Mouse (Mus musculus): ENCODE results near the gene Spout1. TPM values are rescaled to one million over a fixed set of nuclear protein-coding genes. Genes with fewer than 3 reads are reported as not detected.
"Not testable (repeated sequence)": the region's sequence is repeated elsewhere in the genome, so short reads cannot be mapped to it uniquely, and the experiment has no call there.

The Spout1 gene
- polyA plus RNA-seq, 1 experiment, result 52.7 TPM

DNA sequence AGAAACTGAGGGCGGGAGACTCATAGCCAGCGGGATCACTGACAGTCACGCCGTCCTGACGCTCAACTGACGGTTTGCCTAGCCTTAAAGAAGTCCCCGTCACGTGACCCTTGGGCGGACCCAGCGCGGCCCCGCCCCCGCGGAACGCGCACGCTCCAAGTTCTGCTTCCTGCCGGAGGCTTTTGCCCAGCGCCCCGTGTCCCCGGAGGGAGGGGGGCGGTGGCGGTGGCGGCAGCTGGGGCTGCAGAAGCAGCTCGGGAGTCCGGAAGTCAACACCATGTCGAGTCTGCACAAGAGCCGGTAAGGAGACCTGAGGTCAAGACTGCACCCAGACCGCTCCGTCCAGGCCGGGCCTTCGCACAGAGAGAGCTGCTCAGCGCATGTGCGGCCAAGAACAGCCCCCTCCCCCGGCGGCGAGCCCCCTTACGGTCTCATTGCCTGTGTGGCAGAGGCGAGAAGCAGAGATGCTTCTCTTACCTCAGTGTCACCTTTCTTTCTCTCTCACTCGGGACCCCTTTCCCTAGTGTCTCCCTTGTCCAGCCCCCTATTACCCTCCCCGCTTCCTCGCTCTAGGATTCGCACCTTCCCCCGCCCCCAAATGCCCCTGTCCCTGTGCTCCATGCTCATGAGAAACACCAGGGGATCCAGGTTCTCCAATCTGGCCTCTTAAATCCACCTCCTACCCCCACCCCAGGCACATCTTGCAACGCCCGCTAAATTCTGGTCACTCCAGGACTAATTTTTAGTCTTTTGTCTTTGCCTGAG is 44.5 kb downstream of the Spout1 start, which contains the start of gene Tbc1d13:
Gene Tbc1d13 (plus strand): TSS at position 134 of the 765 bp plus-strand sequence.
- WGBS, result under 1% methylated on average over 46 of the region's 46 CpGs

DNA sequence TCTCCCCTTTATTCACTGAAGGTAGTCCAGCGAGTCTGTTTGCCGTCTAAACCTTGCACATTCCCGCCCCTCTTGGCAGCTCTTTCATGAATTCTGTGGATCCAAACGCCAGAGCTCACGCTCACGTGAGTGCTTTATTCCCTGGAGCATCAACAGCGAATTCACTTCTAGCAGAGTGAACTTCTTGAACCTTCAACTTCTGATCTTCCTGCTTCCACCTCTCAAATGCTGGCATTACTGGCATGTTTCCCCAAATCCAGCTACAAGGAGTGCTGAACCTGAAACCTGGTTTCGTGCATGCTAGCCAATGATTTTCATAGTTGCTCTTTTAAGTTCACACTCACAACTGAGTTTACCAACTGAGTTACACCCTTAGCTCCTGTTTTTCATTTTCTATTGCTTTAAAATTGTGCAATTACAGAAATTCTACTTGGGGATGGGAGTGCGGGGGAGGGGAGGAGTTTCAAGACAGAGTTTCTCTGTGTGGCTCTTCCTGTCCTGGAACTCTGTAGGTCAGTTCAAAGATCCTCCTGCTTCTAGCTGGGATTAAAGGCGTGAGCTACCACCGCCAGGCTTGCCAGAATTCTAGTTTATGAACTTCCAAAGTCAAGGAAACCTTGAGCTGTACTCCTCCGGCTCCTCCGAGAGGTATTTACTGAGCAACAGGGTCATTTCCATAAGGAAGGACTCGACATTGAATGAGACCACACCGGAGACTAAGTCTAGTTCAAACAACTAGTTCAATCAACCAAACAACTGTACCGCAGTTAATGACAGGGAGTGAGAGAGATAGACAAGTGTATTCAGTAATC is 45.3 kb downstream of the Spout1 start:
- no peak for DNase-seq
- peak overlapping the region; percentile 4; the same call in 1 of the 2 replicates for H3K27ac ChIP-seq (ENCODE audit: insufficient read depth, low read length)
- H3K4me1 ChIP-seq (ENCODE audit: control insufficient read depth, insufficient read depth, low read length), result peaks cover 3% of the 10 kb centered on the region; the same call in 1 of the 2 replicates
- TF ChIP-seq CTCF (IDR thresholded peaks at IDR 0.05; ENCODE audit: borderline replicate concordance, insufficient read depth, low read depth, low read length), result no peak
- TF ChIP-seq POLR2A (IDR thresholded peaks at IDR 0.05; ENCODE audit: borderline replicate concordance, insufficient read depth, low read length), result no peak
- no peaks in the 10 kb centered on the region for H3K27me3 ChIP-seq (ENCODE audit: control insufficient read depth, insufficient read depth, low read length)
- H3K4me3 ChIP-seq (replicated peaks; ENCODE audit: insufficient read depth, low read depth, low read length), result peak overlapping the region; percentile 65
- WGBS, result 10% methylated on average over 16 of the region's 16 CpGs

More for the DNA sequence above, 44.5 kb downstream of the Spout1 start, which contains the start of gene Tbc1d13:
- Histone ChIP-seq H3K27me3 (ENCODE audit: control insufficient read depth, insufficient read depth, low read length) (no peaks in the 10 kb centered on the region), H3K4me3 (replicated peaks; ENCODE audit: insufficient read depth, low read depth, low read length) (peak within 1 kb of the TSS; percentile 65), H3K27ac (ENCODE audit: insufficient read depth, low read length) (peak within 1 kb of the TSS; percentile 33), H3K4me1 (ENCODE audit: control insufficient read depth, insufficient read depth, low read length) (peaks cover 3% of the 10 kb centered on the region; the same call in 1 of the 2 replicates)
- DNase-seq, result peak; percentile 97
- no peak for TF ChIP-seq CTCF (IDR thresholded peaks at IDR 0.05; ENCODE audit: borderline replicate concordance, insufficient read depth, low read depth, low read length)
- TF ChIP-seq POLR2A (IDR thresholded peaks at IDR 0.05; ENCODE audit: borderline replicate concordance, insufficient read depth, low read length), result peak; percentile 98

DNA sequence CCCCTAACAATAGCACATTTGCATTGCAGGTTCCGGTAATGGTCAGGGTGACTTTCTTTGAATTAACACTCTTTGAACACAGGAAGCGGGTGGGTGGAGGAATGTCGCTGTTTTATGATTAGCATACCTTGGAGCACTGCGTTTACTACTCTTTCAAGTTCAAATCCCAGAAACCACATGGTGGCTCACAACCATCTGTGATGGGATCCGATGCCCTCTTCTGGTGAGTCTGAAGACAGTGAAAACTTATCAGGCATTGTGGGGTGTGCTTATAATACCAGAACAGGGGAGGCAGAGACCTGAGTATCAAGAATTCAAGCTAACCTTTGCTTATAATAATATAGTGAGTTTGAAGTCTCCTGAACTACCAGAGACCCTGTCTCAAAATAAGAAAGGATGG is 47.0 kb downstream of the Spout1 start:
- H3K27ac ChIP-seq (ENCODE audit: insufficient read depth, low read length); H3K4me1 ChIP-seq (ENCODE audit: control insufficient read depth, insufficient read depth, low read length); DNase-seq; H3K27me3 ChIP-seq (ENCODE audit: control insufficient read depth, insufficient read depth, low read length); H3K4me3 ChIP-seq (replicated peaks; ENCODE audit: insufficient read depth, low read depth, low read length): not testable (repeated sequence)
- WGBS, result 59% methylated on average over 5 of the region's 5 CpGs

DNA sequence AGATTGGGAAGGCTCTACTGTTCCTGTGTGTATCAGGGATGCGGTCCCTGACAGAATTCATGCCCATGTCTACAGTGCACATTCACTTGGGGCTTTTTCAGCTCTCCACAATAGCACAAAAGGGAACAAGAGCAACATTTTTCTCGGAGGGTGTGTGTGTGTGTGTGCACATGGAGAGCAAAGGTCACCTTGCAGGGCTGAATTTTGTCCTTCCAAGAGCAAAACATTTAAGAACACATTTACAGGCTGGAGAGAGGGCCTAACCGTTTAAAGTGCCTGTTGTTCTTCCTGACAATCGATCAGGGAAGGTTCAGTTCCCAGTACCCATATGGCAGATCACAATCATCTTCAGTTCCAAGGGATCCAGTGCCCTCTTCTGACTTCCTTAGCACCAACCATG is 48.1 kb downstream of the Spout1 start:
- Histone ChIP-seq H3K4me3 (replicated peaks; ENCODE audit: insufficient read depth, low read depth, low read length) (no peak overlapping the region), H3K27me3 (ENCODE audit: control insufficient read depth, insufficient read depth, low read length) (no peaks in the 10 kb centered on the region), H3K27ac (ENCODE audit: insufficient read depth, low read length) (no peak overlapping the region), H3K4me1 (ENCODE audit: control insufficient read depth, insufficient read depth, low read length) (peaks cover 2% of the 10 kb centered on the region; the same call in 1 of the 2 replicates)
- TF ChIP-seq CTCF (IDR thresholded peaks at IDR 0.05; ENCODE audit: borderline replicate concordance, insufficient read depth, low read depth, low read length) (no peak), POLR2A (IDR thresholded peaks at IDR 0.05; ENCODE audit: borderline replicate concordance, insufficient read depth, low read length) (no peak)
- 90% methylated on average over 4 of the region's 4 CpGs for WGBS
- no peak for DNase-seq

DNA sequence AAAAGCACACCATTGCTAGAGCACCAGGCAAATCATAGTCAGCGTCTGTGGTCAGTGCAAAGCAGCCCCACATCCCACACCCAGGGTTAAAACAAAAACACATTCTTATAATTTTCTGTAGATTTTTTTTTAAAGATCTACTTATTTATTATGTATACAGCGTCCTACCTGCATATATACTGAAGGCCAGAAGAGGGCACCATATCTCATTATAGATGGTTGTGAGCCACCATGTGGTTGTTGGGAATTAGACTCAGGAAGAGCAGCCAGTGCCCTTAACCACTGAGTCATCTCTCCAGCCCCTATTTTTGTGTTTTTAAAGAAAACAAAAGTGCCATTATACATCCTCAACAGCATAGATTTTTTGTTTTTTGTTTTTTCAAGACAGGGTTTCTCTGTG is 49.5 kb downstream of the Spout1 start:
- Histone ChIP-seq H3K27me3 (ENCODE audit: control insufficient read depth, insufficient read depth, low read length) (no peaks in the 10 kb centered on the region), H3K27ac (ENCODE audit: insufficient read depth, low read length) (no peak overlapping the region), H3K4me3 (replicated peaks; ENCODE audit: insufficient read depth, low read depth, low read length) (no peak overlapping the region), H3K4me1 (ENCODE audit: control insufficient read depth, insufficient read depth, low read length) (peaks cover 3% of the 10 kb centered on the region; the same call in 1 of the 2 replicates)
- DNase-seq, result peak in 1 of 2 experiments; percentile 53
- WGBS, result 31% methylated on average over 2 of the region's 2 CpGs
- peak; percentile 34; the same call in 1 of the 2 replicates for TF ChIP-seq CTCF (IDR thresholded peaks at IDR 0.05; ENCODE audit: borderline replicate concordance, insufficient read depth, low read depth, low read length)
- no peak for TF ChIP-seq POLR2A (IDR thresholded peaks at IDR 0.05; ENCODE audit: borderline replicate concordance, insufficient read depth, low read length)

DNA sequence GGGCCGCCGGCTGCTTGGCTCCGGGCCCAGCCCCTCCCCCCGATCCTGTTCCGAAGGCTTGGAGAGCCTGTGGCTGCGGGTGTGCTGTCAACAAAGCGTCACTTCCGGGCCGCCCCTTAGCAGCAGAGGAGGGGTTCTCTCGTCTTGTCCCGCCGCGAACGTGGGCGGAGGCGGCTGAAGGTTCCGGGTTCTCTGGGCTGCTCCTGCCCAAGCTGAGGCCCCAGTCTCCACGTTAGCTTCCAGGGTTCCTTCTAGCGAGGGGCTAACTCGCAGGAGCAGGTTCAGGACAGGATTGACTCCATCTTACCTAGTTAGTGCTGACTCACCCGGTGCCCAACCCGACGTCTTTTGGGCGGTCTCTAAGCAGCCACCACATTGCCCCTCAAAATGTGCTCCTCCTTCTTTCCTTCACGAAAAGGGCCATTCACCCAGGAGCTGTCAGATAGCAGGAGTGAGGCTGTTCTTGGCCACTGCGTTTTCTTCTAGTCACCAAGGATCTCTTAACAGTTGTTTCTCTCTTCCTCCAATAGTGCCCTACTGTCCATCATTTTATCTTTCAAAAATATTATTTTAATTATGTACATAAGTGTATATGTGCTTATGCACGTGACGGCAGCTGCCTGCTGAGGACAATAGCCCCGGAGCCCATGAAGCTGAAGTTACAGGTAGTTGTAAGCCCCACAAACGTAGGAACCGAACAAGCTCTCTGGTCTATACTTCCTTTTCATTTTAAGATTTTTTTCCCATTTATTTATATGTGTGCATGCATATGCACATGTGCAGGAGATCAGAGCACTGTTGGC is 53.6 kb downstream of the Spout1 start, which contains the start of gene Zer1:
Gene Zer1 (minus strand): TSS at position 114 of the 803 bp plus-strand sequence.
- peaks cover 26% of the 10 kb centered on the region for H3K4me1 ChIP-seq (ENCODE audit: control insufficient read depth, insufficient read depth, low read length)
- 5% methylated on average over 31 of the region's 31 CpGs for WGBS
- peak within 1 kb of the TSS; percentile 98 for H3K4me3 ChIP-seq (replicated peaks; ENCODE audit: insufficient read depth, low read depth, low read length)
- H3K27me3 ChIP-seq (ENCODE audit: control insufficient read depth, insufficient read depth, low read length), result no peaks in the 10 kb centered on the region
- H3K27ac ChIP-seq (ENCODE audit: insufficient read depth, low read length), result peak within 1 kb of the TSS; percentile 97
- DNase-seq, result peak; percentile 96
- TF ChIP-seq POLR2A (IDR thresholded peaks at IDR 0.05; ENCODE audit: borderline replicate concordance, insufficient read depth, low read length), result peak; percentile 93; the same call in 1 of the 2 replicates
- no peak for TF ChIP-seq CTCF (IDR thresholded peaks at IDR 0.05; ENCODE audit: borderline replicate concordance, insufficient read depth, low read depth, low read length)

Measured in cerebellum, adult 2 months (tissue).